Mouse (Mus musculus): ENCODE measurements around the gene Tardbp.

DNA sequence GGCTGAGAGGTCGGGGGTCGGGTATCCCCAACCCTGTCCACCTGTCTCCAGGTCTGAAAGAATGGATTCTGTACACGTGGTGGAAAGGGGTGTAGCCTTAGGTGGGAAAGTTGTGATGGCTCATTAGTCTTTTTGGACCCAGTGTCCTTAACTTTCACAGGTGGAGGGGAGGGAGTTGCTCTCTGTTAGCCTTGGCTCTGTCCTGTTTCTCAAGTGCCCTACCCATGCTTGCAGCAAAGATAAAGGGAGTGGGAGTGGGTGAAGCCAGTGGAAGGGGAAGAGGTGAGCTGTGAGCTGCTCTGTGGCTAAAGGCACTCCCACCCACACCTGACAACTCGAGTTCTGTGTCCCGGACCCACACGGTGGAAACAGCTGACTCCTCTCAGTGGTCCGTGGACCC, 36.5 kb upstream of the Tardbp start:
- no peak for TF ChIP-seq POLR2A (IDR thresholded peaks at IDR 0.05; ENCODE audit: insufficient read length, low read depth)
- TF ChIP-seq MAX (IDR thresholded peaks at IDR 0.05; ENCODE audit: low read depth) = no peak
- no peak for TF ChIP-seq MYOD1 (IDR thresholded peaks at IDR 0.05; ENCODE audit: control insufficient read depth in 1 of 3, insufficient read length in 2 of 3, low read depth in 2 of 3)
- no peak for TF ChIP-seq E2F4 (IDR thresholded peaks at IDR 0.05; ENCODE audit: insufficient read depth)
- TF ChIP-seq CEBPB (IDR thresholded peaks at IDR 0.05; ENCODE audit: insufficient read depth, poor library complexity, severe bottlenecking) = no peak
